Mouse (Mus musculus) liver, embryonic 16.5 days (tissue): Measurements from ENCODE around the gene Pygo2. TPM values are rescaled to one million over a fixed set of nuclear protein-coding genes. Genes with fewer than 3 reads are reported as not detected.
"Not testable (repeated sequence)": the region's sequence is repeated elsewhere in the genome, so short reads cannot be mapped to it uniquely, and the experiment has no call there.

Source experiments
- ATAC-seq: fragments of 200-750 bp; cut with Nextera tagmentation; 2 replicates; pipeline ENCODE4 v1.8.0; 2017; ENCODE audit warnings: low read depth, mild to moderate bottlenecking, moderate number of reproducible peaks, moderate library complexity
- H3K27ac ChIP-seq: fragments of 300-500 bp; sonication (generic); 2 replicates; pipeline ENCODE4 v1.5.1; 2014; ENCODE audit warnings: mild to moderate bottlenecking, low read length
- H3K27me3 ChIP-seq: fragments of 300-500 bp; sonication (generic); 2 replicates; pipeline ENCODE4 v1.6.1; 2014; ENCODE audit warnings: low read depth, low read length, mixed read lengths; ENCODE audit not compliant: control insufficient read depth, insufficient read depth
- H3K36me3 ChIP-seq: fragments of 300-500 bp; sonication (generic); 2 replicates; pipeline ENCODE4 v1.6.1; 2014; ENCODE audit warnings: mild to moderate bottlenecking; ENCODE audit not compliant: control insufficient read depth, insufficient read depth
- H3K4me1 ChIP-seq: fragments of 300-500 bp; sonication (generic); 2 replicates; pipeline ENCODE4 v1.6.1; 2014; ENCODE audit warnings: low read depth, low read length, mixed read lengths; ENCODE audit not compliant: control insufficient read depth
- H3K4me2 ChIP-seq: fragments of 300-500 bp; sonication (generic); 2 replicates; pipeline ENCODE4 v1.6.1; 2014; ENCODE audit warnings: low read depth, low read length, mixed read lengths
- H3K4me3 ChIP-seq: fragments of 300-500 bp; sonication (generic); 2 replicates; pipeline ENCODE4 v1.5.1; 2014; ENCODE audit warnings: low read depth, mild to moderate bottlenecking, low read length
- H3K9ac ChIP-seq: fragments of 300-500 bp; sonication (generic); 2 replicates; pipeline ENCODE4 v1.6.1; 2014; ENCODE audit warnings: low read depth, low read length
- H3K9me3 ChIP-seq: fragments of 300-500 bp; sonication (generic); replicated peaks from 2 replicates; pipeline ENCODE4 v1.6.1; 2016; ENCODE audit warnings: low read length; ENCODE audit not compliant: control insufficient read depth
- WGBS: fragments of 180-500 bp; shearing (Covaris S2); extraction: QIAGEN DNeasy Blood & Tissue Kit; methylation state at CpG from one replicate; pipeline ENCODE4 v1.1.7; 2014; ENCODE audit not compliant: insufficient replicate concordance; 5-methylcytosine and 5-hydroxymethylcytosine counted together
- polyA plus RNA-seq: library from polyadenylated mRNA; unstranded; fragments of >200 nt; fragmentation: Nextera tagmentation; extraction: Ambion mirVana; gene quantifications from 2 replicates; pipeline ENCODE4 v1.2.1, GENCODE M21; 2015

Gene Pygo2
- polyA plus RNA-seq, 1 experiment from 2014 or later = 8.7 TPM

GRCm38 (mm10) chr3:89422556-89423205 lies 7.3 kb upstream of the Pygo2 start:
- no peak for ATAC-seq
- 0 out of 2 replicates have a peak overlapping the region, but pooled peaks have one; percentile 13 for H3K9ac ChIP-seq
- peak overlapping the region; percentile 79 for H3K4me2 ChIP-seq
- WGBS = 34% methylated on average over 6 of the region's 6 CpGs
- H3K36me3 ChIP-seq = peaks cover 24% of the 10 kb centered on the region
- H3K27me3 ChIP-seq = no peaks in the 10 kb centered on the region
- H3K9me3 ChIP-seq = no peaks in the 10 kb centered on the region
- H3K27ac ChIP-seq = peak overlapping the region; percentile 37; the same call in 1 of the 2 replicates
- H3K4me1 ChIP-seq = peaks cover 69% of the 10 kb centered on the region
- peak overlapping the region; percentile 63 for H3K4me3 ChIP-seq

DNA sequence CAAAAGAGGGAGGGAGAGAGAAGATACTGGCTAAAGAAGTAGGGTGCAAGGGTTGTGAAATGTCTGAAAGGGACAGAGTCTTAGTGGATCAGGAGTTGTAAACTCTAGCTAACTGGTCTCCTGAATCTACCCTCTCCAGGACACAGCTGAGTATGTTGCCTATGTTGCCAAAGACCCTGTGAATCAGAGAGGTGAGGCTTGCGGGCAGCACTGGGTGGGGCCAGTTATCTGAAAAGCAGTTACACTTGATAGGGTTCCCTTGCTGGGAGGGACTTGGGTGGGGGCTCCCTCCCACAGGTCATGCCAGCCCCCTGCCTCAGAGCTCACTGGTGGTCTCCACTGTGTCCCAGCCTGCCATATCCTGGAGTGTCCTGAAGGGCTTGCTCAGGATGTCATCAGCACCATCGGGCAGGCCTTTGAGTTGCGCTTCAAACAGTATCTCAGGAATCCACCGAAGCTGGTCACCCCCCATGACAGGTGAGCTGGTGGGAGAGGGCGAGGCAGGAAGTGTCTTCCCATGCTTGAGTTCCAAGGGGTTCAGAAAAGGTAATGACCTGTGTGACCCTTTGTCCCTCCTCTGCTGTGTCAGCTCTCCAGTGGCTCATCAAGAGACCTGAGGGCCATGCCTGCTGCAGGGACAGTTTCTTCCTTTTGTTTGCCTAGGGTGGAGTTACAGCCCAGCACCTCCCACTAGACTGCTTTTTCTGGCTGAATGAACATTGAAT lies 5.4 kb upstream of the Pygo2 start:
- Histone ChIP-seq H3K27ac (peak overlapping the region; percentile 45), H3K4me3 (peak overlapping the region; percentile 7), H3K9me3 (no peaks in the 10 kb centered on the region), H3K9ac (peak overlapping the region; percentile 37), H3K36me3 (peaks cover 30% of the 10 kb centered on the region), H3K4me1 (peaks cover 65% of the 10 kb centered on the region), H3K4me2 (peak overlapping the region; percentile 40), H3K27me3 (no peaks in the 10 kb centered on the region)
- peak; percentile 28 for ATAC-seq
- 54% methylated on average over 5 of the region's 5 CpGs for WGBS

GRCm38 (mm10) chr3:89425141-89425525 lies 4.9 kb upstream of the Pygo2 start:
- H3K36me3 ChIP-seq = peaks cover 30% of the 10 kb centered on the region
- ATAC-seq = no peak
- H3K4me1 ChIP-seq = peaks cover 64% of the 10 kb centered on the region
- peak overlapping the region; percentile 7; the same call in 1 of the 2 replicates for H3K4me3 ChIP-seq
- H3K4me2 ChIP-seq = peak overlapping the region; percentile 40
- no peaks in the 10 kb centered on the region for H3K27me3 ChIP-seq
- H3K9ac ChIP-seq = no peak overlapping the region
- 59% methylated on average over 5 of the region's 5 CpGs for WGBS
- no peaks in the 10 kb centered on the region for H3K9me3 ChIP-seq
- H3K27ac ChIP-seq = peak overlapping the region; percentile 41

DNA sequence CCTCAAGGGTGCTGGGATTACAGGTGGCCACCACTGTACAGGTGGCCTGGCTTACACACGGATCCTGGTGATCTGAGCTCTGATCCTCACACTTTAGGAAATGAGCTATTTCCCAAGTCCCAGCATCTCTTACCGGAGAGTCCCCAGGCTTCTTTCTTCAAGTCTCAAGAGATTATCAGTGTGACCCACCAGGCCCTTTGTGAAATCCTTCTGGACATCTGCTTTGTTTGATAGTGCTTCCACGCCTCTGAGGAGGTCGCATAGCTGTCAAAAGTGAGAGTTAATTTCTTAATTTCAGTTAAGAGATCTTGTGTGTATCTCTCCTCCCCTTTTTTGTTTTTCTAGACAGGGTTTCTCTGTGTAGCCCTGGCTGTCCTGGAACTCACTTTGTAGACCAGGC lies 4.1 kb upstream of the Pygo2 start:
- no peak for ATAC-seq
- Histone ChIP-seq H3K4me2 (peak overlapping the region; percentile 40), H3K4me3 (peak overlapping the region; percentile 18; the same call in 1 of the 2 replicates), H3K27me3 (no peaks in the 10 kb centered on the region), H3K27ac (peak overlapping the region; percentile 84), H3K4me1 (peaks cover 63% of the 10 kb centered on the region), H3K9ac (peak overlapping the region; percentile 2; the same call in 1 of the 2 replicates), H3K9me3 (no peaks in the 10 kb centered on the region), H3K36me3 (peaks cover 30% of the 10 kb centered on the region)
- 25% methylated on average over 4 of the region's 4 CpGs for WGBS

GRCm38 (mm10) chr3:89429021-89429420 lies 993 bp upstream of the Pygo2 start:
- H3K4me1 ChIP-seq = peaks cover 42% of the 10 kb centered on the region
- H3K36me3 ChIP-seq = peaks cover 45% of the 10 kb centered on the region
- not testable (repeated sequence) for H3K4me3 ChIP-seq, H3K9ac ChIP-seq, ATAC-seq, H3K4me2 ChIP-seq, H3K27ac ChIP-seq, H3K9me3 ChIP-seq, H3K27me3 ChIP-seq
- 92% methylated on average over 7 of the region's 7 CpGs for WGBS

DNA sequence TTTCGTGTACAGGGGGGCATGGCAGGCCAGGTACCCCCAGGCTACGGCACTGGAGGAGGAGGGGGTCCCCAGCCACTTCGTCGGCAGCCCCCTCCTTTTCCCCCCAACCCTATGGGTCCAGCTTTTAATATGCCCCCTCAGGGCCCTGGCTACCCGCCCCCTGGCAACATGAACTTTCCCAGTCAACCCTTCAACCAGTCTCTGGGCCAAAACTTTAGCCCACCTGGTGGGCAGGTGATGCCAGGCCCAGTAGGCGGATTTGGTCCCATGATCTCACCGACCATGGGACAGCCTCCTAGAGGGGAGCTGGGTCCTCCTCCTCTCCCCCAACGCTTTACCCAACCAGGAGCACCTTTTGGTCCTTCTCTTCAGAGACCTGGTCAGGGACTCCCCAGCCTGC lies 2.6 kb downstream of the Pygo2 start:
- Histone ChIP-seq H3K27ac (no peak overlapping the region), H3K4me3 (no peak overlapping the region), H3K27me3 (no peaks in the 10 kb centered on the region), H3K4me2 (no peak overlapping the region), H3K4me1 (peaks cover 31% of the 10 kb centered on the region), H3K9ac (no peak overlapping the region), H3K9me3 (no peaks in the 10 kb centered on the region), H3K36me3 (peaks cover 24% of the 10 kb centered on the region)
- ATAC-seq = no peak
- WGBS = 82% methylated on average over 7 of the region's 8 CpGs

DNA sequence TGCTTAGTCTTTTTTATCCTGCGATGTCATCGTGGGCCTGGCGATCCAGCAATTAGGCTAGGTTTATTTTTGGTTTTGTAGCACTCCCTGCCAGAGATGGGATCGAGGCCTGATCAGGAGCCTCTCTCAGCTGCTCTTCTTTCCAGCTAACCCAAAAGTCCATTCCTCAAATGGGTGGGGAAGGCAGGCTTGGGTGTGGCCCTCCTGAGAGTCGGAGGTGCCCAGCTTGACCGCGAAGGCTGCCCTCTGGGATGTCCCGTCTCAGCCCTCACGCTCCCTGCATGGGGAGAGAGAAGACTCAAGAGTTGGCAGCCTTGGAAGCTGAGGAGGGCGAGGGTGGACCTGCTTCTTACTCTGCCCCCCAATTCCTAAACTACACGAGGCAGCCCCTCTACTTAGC lies 4.5 kb downstream of the Pygo2 start:
- Histone ChIP-seq H3K4me1 (peaks cover 31% of the 10 kb centered on the region), H3K9ac (no peak overlapping the region), H3K4me3 (no peak overlapping the region), H3K27ac (no peak overlapping the region), H3K9me3 (no peaks in the 10 kb centered on the region), H3K27me3 (no peaks in the 10 kb centered on the region), H3K36me3 (peaks cover 17% of the 10 kb centered on the region), H3K4me2 (no peak overlapping the region)
- ATAC-seq = no peak
- WGBS = 80% methylated on average over 11 of the region's 11 CpGs

DNA sequence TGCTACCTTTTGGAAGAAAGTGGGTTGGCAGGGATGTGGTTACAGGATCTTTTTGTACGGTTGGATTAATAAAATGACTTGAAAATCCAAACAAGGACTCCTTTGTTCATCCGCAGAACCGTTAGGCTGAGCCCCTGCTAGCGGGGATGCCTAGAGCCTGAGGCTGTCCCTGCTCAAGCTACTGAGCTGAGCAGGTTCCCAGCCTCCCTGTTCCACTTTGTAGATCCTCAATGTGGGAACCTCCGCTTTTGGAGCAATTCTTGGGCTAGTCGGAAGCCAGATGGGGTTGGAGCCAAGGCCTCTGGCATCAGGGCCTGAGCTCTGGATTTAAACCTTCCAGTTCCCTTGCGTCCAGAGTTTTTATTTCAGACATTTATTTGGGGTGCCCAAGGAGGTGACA lies 5.0 kb downstream of the Pygo2 start:
- WGBS = 82% methylated on average over 7 of the region's 7 CpGs
- peaks cover 17% of the 10 kb centered on the region for H3K36me3 ChIP-seq
- no peak overlapping the region for H3K4me2 ChIP-seq
- H3K4me3 ChIP-seq = no peak overlapping the region
- no peak for ATAC-seq
- no peaks in the 10 kb centered on the region for H3K27me3 ChIP-seq
- no peak overlapping the region for H3K9ac ChIP-seq
- H3K9me3 ChIP-seq = no peaks in the 10 kb centered on the region
- H3K4me1 ChIP-seq = peaks cover 28% of the 10 kb centered on the region
- no peak overlapping the region for H3K27ac ChIP-seq
